ENCODE assay signal across 8 mouse cellular contexts in the genomic region with DNA sequence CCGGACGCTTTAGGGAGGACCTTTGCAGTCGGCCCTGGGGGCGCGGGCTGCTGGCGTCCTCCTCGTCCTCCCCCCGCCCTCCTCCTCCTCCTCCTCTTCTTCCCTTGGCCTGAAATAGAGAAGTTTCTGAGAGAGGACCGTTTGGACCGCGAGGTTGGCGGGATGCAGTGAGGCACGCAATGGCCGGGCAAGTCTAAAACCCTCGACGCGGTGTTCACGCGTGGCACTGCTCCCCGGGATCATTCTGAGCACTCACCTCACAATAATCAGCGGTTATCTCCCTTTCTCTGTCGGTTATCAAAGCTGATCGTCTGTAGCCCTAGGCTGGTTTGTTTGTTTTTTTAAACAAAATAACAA. TPM values are rescaled to one million over a fixed set of nuclear protein-coding genes. Genes with fewer than 3 reads are reported as not detected.
A peak's percentile ranks its signal among the peaks of the same experiment; 100 is the strongest.
DNase-seq lines count a peak whose midpoint lies in the region; ATAC-seq and TF ChIP-seq lines count a peak whose summit lies in the region.

No protein-coding gene starts in this region.

- no peak for DNase-seq in heart, postnatal 14 days
- DNase-seq in G1E (ENCODE audit: low spot score) = no peak
- no peak for DNase-seq in hindbrain, embryonic 11.5 days (ENCODE audit: low spot score)
- DNase-seq in midbrain, embryonic 10.5 days (ENCODE audit: low spot score) = no peak
- DNase-seq in urinary bladder, postnatal 36 days (ENCODE audit: low spot score in 2 of 2) = no peak
- no peak for DNase-seq in urinary bladder, adult 2 months (ENCODE audit: low spot score)
- no peak for DNase-seq in adrenal gland, postnatal 25 days

- intact Hi-C loops in heart, postnatal 14 days (cut with DNase I) = no loop called here

- peak; percentile 48; the same call in 1 of the 2 replicates for ATAC-seq in heart, embryonic 12.5 days (ENCODE audit: insufficient number of reproducible peaks, low FRiP score)
- ATAC-seq in G1E (ENCODE audit: extremely low read depth, insufficient number of reproducible peaks, low FRiP score, poor library complexity, severe bottlenecking) = peak; percentile 43
- ATAC-seq in hindbrain, embryonic 11.5 days (ENCODE audit: low FRiP score) = peak; percentile 73

- H3K27ac ChIP-seq in heart, embryonic 12.5 days (ENCODE audit: poor library complexity, severe bottlenecking) = peak overlapping the region; percentile 99
- peak overlapping the region; percentile 98 for H3K27ac ChIP-seq in hindbrain, embryonic 11.5 days (ENCODE audit: low read depth, low read length)
- peak overlapping the region; percentile 99 for H3K27ac ChIP-seq in midbrain, embryonic 10.5 days (replicated peaks)

- H3K4me2 ChIP-seq in heart, embryonic 12.5 days = peak overlapping the region; percentile 99
- H3K4me2 ChIP-seq in hindbrain, embryonic 11.5 days (replicated peaks; ENCODE audit: low read depth, low read length) = peak overlapping the region; percentile 59

- WGBS in heart, embryonic 12.5 days = 0% methylated on average over 22 of the region's 23 CpGs
- WGBS in hindbrain, embryonic 11.5 days = under 1% methylated on average over 23 of the region's 23 CpGs
- WGBS in midbrain, embryonic 10.5 days = under 1% methylated on average over 23 of the region's 23 CpGs

- H3K4me1 ChIP-seq in heart, embryonic 12.5 days (replicated peaks) = peaks cover 23% of the 10 kb centered on the region
- peaks cover 27% of the 10 kb centered on the region for H3K4me1 ChIP-seq in G1E (ENCODE audit: insufficient read depth, low read depth, low read length)
- no peaks in the 10 kb centered on the region for H3K4me1 ChIP-seq in hindbrain, embryonic 11.5 days (replicated peaks; ENCODE audit: control insufficient read depth, insufficient read depth, low read length)
- H3K4me1 ChIP-seq in midbrain, embryonic 10.5 days = peaks cover 31% of the 10 kb centered on the region

- peak overlapping the region; percentile 79 for H3K4me3 ChIP-seq in heart, embryonic 12.5 days
- peak overlapping the region; percentile 96 for H3K4me3 ChIP-seq in G1E (ENCODE audit: low read depth, low read length)
- H3K4me3 ChIP-seq in hindbrain, embryonic 11.5 days (ENCODE audit: low read depth, low read length) = peak overlapping the region; percentile 99
- H3K4me3 ChIP-seq in midbrain, embryonic 10.5 days = peak overlapping the region; percentile 100

- no peaks in the 10 kb centered on the region for H3K27me3 ChIP-seq in heart, embryonic 12.5 days (replicated peaks)
- H3K27me3 ChIP-seq in G1E (ENCODE audit: insufficient read depth, low read length) = no peaks in the 10 kb centered on the region
- no peaks in the 10 kb centered on the region for H3K27me3 ChIP-seq in hindbrain, embryonic 11.5 days (ENCODE audit: control insufficient read depth, insufficient read depth, low read length)
- H3K27me3 ChIP-seq in midbrain, embryonic 10.5 days (ENCODE audit: low read depth, poor library complexity, severe bottlenecking) = no peaks in the 10 kb centered on the region

- TF ChIP-seq CTCF in G1E (IDR thresholded peaks at IDR 0.05; ENCODE audit: low read depth, low read length) = no peak

- H3K9me3 ChIP-seq in heart, embryonic 12.5 days (replicated peaks) = no peaks in the 10 kb centered on the region
- no peaks in the 10 kb centered on the region for H3K9me3 ChIP-seq in G1E (replicated peaks)
- H3K9me3 ChIP-seq in hindbrain, embryonic 11.5 days (ENCODE audit: control insufficient read depth, low read length) = no peaks in the 10 kb centered on the region
- H3K9me3 ChIP-seq in midbrain, embryonic 10.5 days (replicated peaks) = no peaks in the 10 kb centered on the region

- peak overlapping the region; percentile 96 for H3K9ac ChIP-seq in heart, embryonic 12.5 days
- peak overlapping the region; percentile 97 for H3K9ac ChIP-seq in hindbrain, embryonic 11.5 days (ENCODE audit: low read depth, low read length)

- H3K36me3 ChIP-seq in heart, embryonic 12.5 days = peaks cover 10% of the 10 kb centered on the region
- peaks cover 28% of the 10 kb centered on the region for H3K36me3 ChIP-seq in G1E (replicated peaks)
- H3K36me3 ChIP-seq in hindbrain, embryonic 11.5 days (ENCODE audit: control insufficient read depth, insufficient read depth, low read length) = no peaks in the 10 kb centered on the region
- peaks cover 29% of the 10 kb centered on the region for H3K36me3 ChIP-seq in midbrain, embryonic 10.5 days

RNA-seq across cellular contexts. Expression of a gene that starts 0.3 kb away (rescaled TPM):
- polyA plus RNA-seq in heart, embryonic 12.5 days (2016; fragmentation: Nextera tagmentation; extraction: Ambion mirVana) = 49.1 and 51.3 TPM in 2 replicates
- total RNA-seq in heart, postnatal 14 days (2021) = 10 to 100 TPM; 30.4 to 31.4 TPM
- total RNA-seq in G1E (2014; fragmentation: Nextera tagmentation) (278 and 290 TPM in 2 replicates), G1E (2017) (150 and 171 TPM in 2 replicates)
- 66.6 and 90.9 TPM in 2 replicates for polyA plus RNA-seq in G1E (2012)
- 59.9 and 63.6 TPM in 2 replicates for polyA plus RNA-seq in hindbrain, embryonic 11.5 days (2014; fragmentation: Nextera tagmentation; extraction: Ambion mirVana)
- 51.5 and 52.1 TPM in 2 replicates for polyA plus RNA-seq in midbrain, embryonic 10.5 days (2016; fragmentation: Nextera tagmentation; extraction: Ambion mirVana)
- 31.2 and 33.4 TPM in 2 replicates for polyA plus RNA-seq in urinary bladder, adult 2 months (2012; rRNA removed)
- 60.1 and 72.7 TPM in 2 replicates for total RNA-seq in adrenal gland, postnatal 25 days (2021)

RNA-seq across cellular contexts. Expression of a gene that starts 55.0 kb away (rescaled TPM):
- 2.0 and 2.3 TPM in 2 replicates for polyA plus RNA-seq in heart, embryonic 12.5 days (2016; fragmentation: Nextera tagmentation; extraction: Ambion mirVana)
- total RNA-seq in heart, postnatal 14 days (2021) = 1 to 10 TPM; 9.6 to 9.7 TPM
- total RNA-seq in G1E (2014; fragmentation: Nextera tagmentation) (8.1 and 22.7 TPM in 2 replicates), G1E (2017) (9.1 and 9.2 TPM in 2 replicates)
- polyA plus RNA-seq in G1E (2012) = 31.0 and 32.8 TPM in 2 replicates
- polyA plus RNA-seq in hindbrain, embryonic 11.5 days (2014; fragmentation: Nextera tagmentation; extraction: Ambion mirVana) = 11.6 and 14.1 TPM in 2 replicates
- 14.8 and 15.8 TPM in 2 replicates for polyA plus RNA-seq in midbrain, embryonic 10.5 days (2016; fragmentation: Nextera tagmentation; extraction: Ambion mirVana)
- 14.3 and 23.3 TPM in 2 replicates for polyA plus RNA-seq in urinary bladder, adult 2 months (2012; rRNA removed)
- total RNA-seq in adrenal gland, postnatal 25 days (2021) = 2.3 and 4.6 TPM in 2 replicates
